Mouse (Mus musculus) forelimb bud, embryonic 11.5 days (tissue): ENCODE results near the gene Spg11.
A peak's percentile ranks its signal among the peaks of the same experiment; 100 is the strongest.
"Not testable (repeated sequence)": the region's sequence is repeated elsewhere in the genome, so short reads cannot be mapped to it uniquely, and the experiment has no call there.

Experiments
- DNase-seq: peaks from one replicate; pipeline ENCODE4 v3.0.0-alpha.2; 2012; ENCODE audit warnings: low read depth, low spot score

Spg11 gene

DNA sequence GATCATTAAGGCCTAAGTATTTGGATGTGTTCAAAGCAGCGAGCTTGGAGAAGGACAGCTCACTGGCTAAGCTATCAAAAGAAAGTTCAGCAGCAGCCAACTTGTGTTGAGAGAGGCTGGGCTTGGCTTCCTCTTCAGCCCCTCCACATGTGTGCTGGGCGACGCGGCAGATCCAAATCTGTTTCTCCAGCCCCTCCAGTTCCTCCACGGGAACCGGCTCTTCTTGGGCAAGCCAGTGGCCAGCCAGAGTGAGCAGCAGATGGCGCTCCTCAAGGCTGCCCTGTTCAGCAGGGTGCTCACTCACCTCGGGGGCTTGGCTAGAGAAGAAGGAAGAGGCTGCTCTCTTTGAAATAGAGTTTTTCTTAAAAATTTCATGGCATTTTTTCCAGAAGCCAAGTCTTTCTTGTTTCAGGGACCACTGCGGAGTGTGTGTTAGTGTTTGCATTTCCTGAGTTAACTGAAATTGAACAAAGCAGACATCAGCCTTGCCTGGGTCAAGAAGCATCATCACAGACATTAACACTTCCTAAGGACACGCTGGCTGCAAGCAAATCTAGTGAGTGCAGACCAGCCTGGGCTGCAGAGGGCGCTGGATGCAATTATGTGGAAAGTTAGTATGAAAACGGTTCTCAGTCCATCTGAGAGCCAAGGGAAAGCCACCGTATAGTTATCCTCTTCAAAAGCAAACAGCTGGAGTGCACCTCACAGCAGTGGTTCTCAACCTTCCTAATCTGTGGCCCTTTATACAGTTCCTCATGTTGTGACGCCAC, 52.8 kb downstream of the Spg11 start:
- no peak for DNase-seq

DNA sequence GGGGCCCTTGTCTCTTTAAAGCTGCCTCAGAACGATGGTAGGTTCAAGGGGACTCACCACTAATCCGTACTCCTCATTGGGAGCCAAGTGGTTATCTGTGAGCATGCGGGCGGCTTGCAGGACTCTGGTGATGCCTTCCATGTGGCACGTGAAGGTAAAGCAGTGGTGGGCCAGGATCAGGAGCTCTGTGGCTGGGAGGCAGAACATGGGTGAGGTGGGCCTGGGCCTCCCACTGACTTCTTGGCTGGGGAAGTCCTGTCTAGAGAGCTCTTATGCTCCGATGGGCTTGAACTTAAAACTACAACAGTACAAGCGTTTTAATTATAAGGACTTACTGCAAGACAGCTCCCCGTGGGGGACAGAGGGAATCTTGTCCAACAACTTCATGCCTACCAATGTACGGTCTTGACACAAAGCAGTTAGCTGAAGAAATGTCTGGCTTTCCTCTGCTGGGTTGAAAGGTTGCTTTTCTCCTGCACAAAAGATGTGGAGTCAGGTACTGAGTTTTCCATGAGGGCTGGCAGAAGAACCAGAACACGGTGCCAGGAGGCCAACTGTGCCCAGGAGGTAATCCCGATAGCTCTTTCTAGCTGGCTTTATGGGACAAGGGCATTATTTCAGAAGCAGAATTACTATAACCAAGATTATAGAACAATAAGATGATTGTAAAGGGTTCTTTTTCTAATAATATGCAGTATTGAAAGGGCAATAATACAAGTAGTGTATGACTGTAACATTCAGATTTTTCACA, 58.6 kb downstream of the Spg11 start:
- DNase-seq = no peak

DNA sequence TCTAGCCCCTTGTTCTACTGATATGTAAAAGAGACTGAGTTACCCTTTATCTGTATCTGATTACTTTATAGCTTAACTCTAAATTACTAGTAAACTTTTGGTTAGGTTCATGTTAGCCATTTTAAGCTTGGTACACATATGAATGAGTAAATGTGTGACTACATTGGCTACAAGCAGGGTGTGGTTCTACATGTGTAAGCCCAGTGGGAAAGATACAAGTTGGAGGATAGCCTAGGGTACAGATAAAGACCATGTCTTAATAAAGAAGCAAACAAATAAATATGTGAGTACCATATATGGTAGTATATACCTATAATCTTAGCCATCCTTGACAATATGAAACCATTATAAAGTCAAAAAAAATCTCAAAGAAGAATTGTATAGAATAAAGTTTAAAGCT, 74.3 kb downstream of the Spg11 start:
- DNase-seq = no peak

DNA sequence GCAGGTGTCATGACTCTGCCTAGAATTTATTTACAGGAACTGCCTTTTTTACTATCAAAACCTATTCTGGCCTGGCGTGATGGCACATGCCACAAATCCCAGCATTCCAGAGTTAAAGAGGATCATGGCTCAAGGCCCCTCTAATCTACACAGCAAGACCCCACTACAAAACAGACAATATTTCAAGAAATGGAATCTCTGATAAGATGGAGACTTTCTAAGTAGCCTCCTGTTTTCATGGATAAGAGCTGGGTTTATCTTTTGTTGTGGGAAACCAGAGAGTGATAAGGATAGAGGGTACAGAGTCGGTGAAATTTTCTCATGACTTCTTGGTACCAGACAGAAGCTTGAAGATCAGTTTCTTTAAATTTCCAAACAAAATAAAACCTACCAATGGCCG, 82.1 kb downstream of the Spg11 start:
- no peak for DNase-seq

DNA sequence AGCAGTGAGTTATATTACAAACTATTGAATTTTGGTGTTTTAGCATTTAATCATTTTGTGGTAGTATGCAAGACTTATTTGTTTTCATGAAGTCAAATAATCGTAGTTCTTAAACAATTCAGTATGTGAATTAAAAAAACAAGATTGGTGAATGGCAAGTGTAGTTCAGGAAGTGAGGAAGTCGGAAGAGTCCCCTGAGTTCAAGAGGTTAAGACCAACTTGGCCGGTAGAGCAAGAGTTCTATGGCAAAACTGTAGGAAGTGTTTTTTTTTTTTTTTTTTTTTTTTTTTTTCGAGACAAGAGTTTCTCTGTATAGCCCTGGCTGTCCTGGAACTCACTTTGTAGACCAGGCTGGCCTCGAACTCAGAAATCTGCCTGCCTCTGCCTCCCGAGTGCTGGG, 86.2 kb downstream of the Spg11 start:
- DNase-seq = no peak

DNA sequence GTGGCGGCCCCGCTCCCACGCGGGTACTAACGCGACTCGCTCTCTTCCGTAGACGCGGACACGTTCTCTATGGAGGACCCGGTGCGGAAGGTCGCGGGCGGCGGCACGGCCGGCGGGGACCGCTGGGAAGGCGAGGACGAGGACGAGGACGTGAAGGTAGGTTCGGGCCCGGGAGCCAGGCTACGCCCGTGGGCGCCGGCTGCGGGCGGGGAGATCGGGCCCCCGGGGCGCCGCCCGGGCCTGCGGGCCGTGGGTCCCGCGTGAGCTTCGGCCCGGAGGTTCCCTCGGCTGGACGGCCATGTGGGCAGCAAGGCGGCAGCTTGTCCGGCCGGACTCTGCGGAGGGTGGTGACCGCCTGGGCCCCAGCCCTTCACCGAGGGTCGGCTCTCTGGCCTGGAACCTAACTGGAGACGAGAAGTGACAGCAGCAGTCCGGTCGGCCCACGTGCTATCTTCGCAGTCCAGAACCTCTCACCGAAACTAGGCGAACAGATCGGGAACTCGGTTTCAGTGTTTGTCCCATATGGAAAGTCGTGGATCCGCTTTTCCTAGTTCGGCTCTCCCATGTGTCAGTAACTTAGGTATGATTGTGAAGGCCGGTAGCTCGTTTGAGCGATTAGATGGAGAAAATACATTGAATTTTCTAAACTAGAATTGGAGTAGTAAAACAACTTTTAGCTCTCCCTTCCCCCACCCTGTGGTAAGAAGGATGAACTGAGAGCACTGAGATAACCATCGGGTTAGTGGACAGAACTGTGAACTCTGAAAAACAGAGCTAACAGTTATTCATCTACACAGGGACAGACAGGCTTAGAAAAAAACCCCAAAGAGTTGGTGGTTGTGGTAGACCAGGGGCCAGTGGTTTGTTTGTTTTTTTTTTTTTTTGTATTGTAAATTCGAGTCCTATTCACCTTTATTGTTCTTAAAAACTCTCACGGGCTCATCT, 89.2 kb downstream of the Spg11 start:
- peak; percentile 11 for DNase-seq

DNA sequence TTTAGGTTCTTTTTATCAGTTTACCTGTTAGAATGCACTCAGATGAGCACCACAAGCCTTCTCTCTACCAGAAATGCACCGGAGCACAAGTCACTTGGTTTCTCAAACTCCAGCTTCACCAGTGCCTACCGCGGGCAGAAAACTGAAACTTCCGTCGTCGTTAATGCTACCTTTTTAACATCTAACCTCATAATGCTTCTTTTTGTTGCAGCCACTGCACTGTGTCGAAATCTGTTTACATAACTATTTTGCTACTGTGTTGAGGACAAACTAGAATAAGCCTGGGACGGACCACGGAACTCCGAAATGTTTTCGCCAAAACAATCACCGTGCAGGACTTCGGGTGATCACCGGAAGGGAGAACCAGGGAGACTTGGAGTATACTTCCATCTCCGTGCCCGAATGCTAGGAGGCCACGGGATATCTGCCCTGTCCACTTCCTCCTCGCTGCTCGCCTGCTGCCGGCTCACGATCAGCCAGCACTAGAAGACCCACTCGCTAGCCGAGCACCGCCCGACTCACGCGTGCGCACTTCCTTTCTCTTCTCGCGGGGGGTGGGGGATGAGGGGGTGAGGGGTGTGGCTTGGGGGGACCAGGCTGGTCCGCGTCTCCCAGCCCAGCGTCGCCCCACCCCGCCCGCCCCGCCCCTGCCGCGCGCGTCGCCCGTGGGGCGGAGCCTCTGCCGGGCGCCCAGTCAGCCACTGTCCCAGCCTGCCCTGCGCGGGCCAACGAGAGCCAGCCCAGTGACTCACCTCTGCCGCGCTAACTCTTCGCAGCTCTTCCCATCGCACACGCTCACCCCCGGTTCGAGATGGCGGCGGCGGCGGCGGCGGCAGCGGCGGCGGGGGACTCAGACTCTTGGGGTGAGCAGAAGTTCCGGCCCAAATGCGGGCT, 90.1 kb downstream of the Spg11 start, which contains the start of gene Eif3j1:
TSS of gene Eif3j1 (plus strand) at position 685 of the 894 bp plus-strand sequence.
- peak; percentile 85 for DNase-seq

DNA sequence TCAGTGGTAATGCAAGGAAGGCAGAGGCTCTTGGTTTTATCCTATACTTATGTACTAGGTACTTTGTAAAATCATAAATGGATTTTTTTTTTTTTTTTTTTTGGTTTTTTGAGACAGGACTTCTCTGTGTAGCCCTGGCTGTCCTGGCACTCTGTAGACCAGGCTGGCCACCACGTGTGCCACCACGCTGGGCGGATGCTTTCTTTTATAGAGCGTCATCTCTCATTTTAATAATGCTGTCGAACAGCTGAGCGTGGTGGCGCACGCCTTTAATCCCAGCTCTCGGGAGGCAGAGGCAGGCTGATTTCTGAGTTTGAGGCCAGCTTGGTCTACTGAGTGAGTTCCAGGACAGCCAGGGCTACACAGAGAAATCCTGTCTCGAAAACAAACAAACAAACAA, 91.1 kb downstream of the Spg11 start:
- DNase-seq = not testable (repeated sequence)

DNA sequence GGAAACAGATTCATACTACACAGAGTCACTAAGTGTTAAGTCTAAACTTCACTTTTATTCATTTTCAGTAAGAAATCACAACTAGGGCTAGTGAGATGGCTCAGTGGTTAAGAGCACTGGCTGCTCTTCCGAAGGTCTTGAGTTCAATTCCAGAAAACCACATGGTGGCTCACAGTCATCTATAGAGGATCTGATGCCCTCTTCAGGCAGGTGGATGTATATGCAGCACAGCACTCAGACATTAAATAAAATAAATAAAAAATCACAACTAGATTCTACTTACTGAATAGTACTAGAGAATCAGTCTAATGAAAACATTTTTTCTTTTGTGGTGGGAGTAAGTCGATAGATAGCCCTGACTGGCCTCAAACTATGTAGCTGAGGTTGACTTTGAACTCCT, 95.9 kb downstream of the Spg11 start:
- DNase-seq = no peak

DNA sequence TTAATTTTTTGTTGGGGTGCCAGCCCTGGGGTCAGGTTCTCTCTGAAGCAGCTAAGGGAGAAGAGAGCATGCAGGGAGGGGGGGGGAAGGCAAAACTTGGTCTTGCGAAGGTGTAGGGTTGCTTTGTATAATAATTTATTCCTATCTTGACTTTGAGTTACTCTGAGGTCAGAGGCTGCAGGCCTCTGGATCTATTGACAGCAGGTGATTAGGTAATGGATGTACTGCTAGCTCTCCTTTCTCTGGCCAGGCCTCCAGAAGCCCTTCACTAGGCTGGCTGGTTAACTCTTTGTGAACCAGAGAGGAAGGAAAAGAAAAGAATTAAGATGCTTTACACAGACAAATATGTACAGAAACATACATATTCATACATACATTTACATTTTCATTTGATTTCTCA, 99.5 kb downstream of the Spg11 start:
- DNase-seq = no peak

DNA sequence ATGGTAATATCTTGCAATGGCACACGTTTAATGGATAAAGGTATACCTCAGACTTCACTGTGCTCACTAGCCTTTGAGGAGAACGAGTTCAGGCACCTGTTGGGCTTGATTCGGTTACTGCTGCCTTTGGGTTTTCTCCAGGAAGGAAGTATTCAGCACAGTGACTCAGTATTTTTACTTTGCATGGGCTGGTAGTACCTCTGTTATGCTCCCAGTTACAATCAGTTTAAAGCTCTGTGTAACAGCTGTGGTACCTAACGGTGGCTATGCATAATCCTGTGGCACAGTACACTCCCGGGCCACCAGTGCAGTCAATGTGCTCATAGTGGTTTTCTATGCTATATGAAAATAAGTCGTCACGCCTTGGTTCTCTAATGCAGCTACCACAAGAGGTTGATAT, 106.7 kb downstream of the Spg11 start:
- DNase-seq = no peak

DNA sequence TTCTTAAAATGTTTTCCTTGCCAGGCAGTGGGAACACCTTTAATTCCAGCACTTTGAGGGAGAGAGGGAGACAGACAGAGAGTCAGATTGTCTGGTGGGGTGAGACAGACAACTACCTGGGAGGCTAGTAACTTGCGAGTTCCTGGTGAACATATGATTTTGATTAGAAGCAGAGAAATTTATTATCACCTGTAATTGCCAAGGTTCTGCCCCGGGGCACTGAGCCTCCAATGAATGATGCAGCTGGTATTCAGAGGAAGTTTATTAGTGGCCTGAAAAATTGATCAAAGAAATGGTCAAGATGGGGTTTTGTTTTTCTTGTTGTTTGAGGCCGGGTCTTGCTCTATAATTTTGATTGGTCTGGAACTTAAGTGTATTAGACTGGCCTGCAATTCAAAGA, 109.4 kb downstream of the Spg11 start:
- peak; percentile 38 for DNase-seq
